Mouse (Mus musculus) embryonic facial prominence, embryonic 14.5 days (tissue): ENCODE measurements around the gene Mtcp1. TPM values are rescaled to one million over a fixed set of nuclear protein-coding genes. Genes with fewer than 3 reads are reported as not detected.

Source experiments
- ATAC-seq: fragments of 200-750 bp; cut with Nextera tagmentation; 2 replicates; pipeline ENCODE4 v1.8.0; 2017; ENCODE audit warnings: low read depth, moderate number of reproducible peaks, moderate TSS enrichment
- DNase-seq: peaks from one replicate; pipeline ENCODE4 v3.0.0-alpha.2; 2015; ENCODE audit warnings: low spot score
- H3K27ac ChIP-seq: fragments of 300-500 bp; sonication (generic); replicated peaks from 2 replicates; pipeline ENCODE4 v1.5.1; 2014; ENCODE audit warnings: low read depth, mild to moderate bottlenecking, low read length, moderate library complexity
- H3K27me3 ChIP-seq: fragments of 300-500 bp; sonication (generic); replicated peaks from 2 replicates; pipeline ENCODE4 v1.6.1; 2014; ENCODE audit warnings: low read length; ENCODE audit not compliant: control insufficient read depth, insufficient read depth
- H3K36me3 ChIP-seq: fragments of 300-500 bp; sonication (generic); 2 replicates; pipeline ENCODE4 v1.6.1; 2014; ENCODE audit warnings: low read length, mixed read lengths; ENCODE audit not compliant: control insufficient read depth, insufficient read depth
- H3K4me1 ChIP-seq: fragments of 300-500 bp; sonication (generic); 2 replicates; pipeline ENCODE4 v1.6.1; 2014; ENCODE audit warnings: antibody characterized with exemption, low read length; ENCODE audit not compliant: control insufficient read depth, insufficient read depth
- H3K4me2 ChIP-seq: fragments of 300-500 bp; sonication (generic); 2 replicates; pipeline ENCODE4 v1.6.1; 2014; ENCODE audit warnings: low read depth, mild to moderate bottlenecking, low read length, moderate library complexity, mixed read lengths
- H3K4me3 ChIP-seq: fragments of 300-500 bp; sonication (generic); 2 replicates; pipeline ENCODE4 v1.5.1; 2014; ENCODE audit warnings: low read depth, mild to moderate bottlenecking, low read length
- H3K9ac ChIP-seq: fragments of 300-500 bp; sonication (generic); 2 replicates; pipeline ENCODE4 v1.6.1; 2014; ENCODE audit warnings: low read depth, mild to moderate bottlenecking, low read length, moderate library complexity, mixed read lengths
- H3K9me3 ChIP-seq: fragments of 300-500 bp; sonication (generic); 2 replicates; pipeline ENCODE4 v1.6.1; 2016; ENCODE audit warnings: low read length; ENCODE audit not compliant: control insufficient read depth
- WGBS: fragments of 180-500 bp; shearing (Covaris S2); extraction: QIAGEN DNeasy Blood & Tissue Kit; methylation state at CpG from one replicate; pipeline ENCODE4 v1.1.7; 2014; 5-methylcytosine and 5-hydroxymethylcytosine counted together
- polyA plus RNA-seq: library from polyadenylated mRNA; unstranded; fragments of >200 nt; fragmentation: Nextera tagmentation; extraction: Ambion mirVana; gene quantifications from 2 replicates; pipeline ENCODE4 v1.2.1, GENCODE M21; 2014

The Mtcp1 gene
- polyA plus RNA-seq, 1 experiment from 2014 or later, result 5.7 TPM

- H3K36me3 ChIP-seq, result no peaks in the 10 kb centered on the region
- H3K4me3 ChIP-seq, result no peak overlapping the region
- no peak for DNase-seq
- no peaks in the 10 kb centered on the region for H3K4me1 ChIP-seq
- H3K27me3 ChIP-seq, result no peaks in the 10 kb centered on the region
- WGBS, result 85% methylated on average over 1 of the region's 1 CpGs
- H3K4me2 ChIP-seq, result no peak overlapping the region
- no peaks in the 10 kb centered on the region for H3K9me3 ChIP-seq
- ATAC-seq, result no peak
- no peak overlapping the region for H3K9ac ChIP-seq
- H3K27ac ChIP-seq, result no peak overlapping the region
Measured at GRCm38 (mm10) chrX:75381176-75381575, 35.2 kb downstream of the Mtcp1 start.

- Histone ChIP-seq H3K4me1 (no peaks in the 10 kb centered on the region), H3K27ac (no peak overlapping the region), H3K27me3 (no peaks in the 10 kb centered on the region), H3K4me3 (no peak overlapping the region), H3K9ac (no peak overlapping the region), H3K36me3 (no peaks in the 10 kb centered on the region), H3K4me2 (no peak overlapping the region), H3K9me3 (no peaks in the 10 kb centered on the region)
- DNase-seq (no peak), ATAC-seq (no peak)
Measured at GRCm38 (mm10) chrX:75376815-75377214, 39.6 kb downstream of the Mtcp1 start.

GRCm38 (mm10) chrX:75372666-75373425, 43.5 kb downstream of the Mtcp1 start:
- Histone ChIP-seq H3K9me3 (no peaks in the 10 kb centered on the region), H3K27me3 (no peaks in the 10 kb centered on the region), H3K27ac (no peak overlapping the region), H3K4me1 (no peaks in the 10 kb centered on the region), H3K4me3 (no peak overlapping the region), H3K4me2 (no peak overlapping the region), H3K9ac (no peak overlapping the region), H3K36me3 (no peaks in the 10 kb centered on the region)
- WGBS, result 68% methylated on average over 2 of the region's 2 CpGs
- DNase-seq (peak; percentile 27), ATAC-seq (no peak)

- Histone ChIP-seq H3K27ac (no peak overlapping the region), H3K9me3 (no peaks in the 10 kb centered on the region), H3K4me2 (no peak overlapping the region), H3K36me3 (no peaks in the 10 kb centered on the region), H3K27me3 (no peaks in the 10 kb centered on the region), H3K9ac (no peak overlapping the region), H3K4me3 (no peak overlapping the region), H3K4me1 (no peaks in the 10 kb centered on the region)
- no peak for ATAC-seq
- DNase-seq, result no peak
Measured at GRCm38 (mm10) chrX:75370197-75370596, 46.2 kb downstream of the Mtcp1 start.

Other genes starting within 250 kb of the Mtcp1 start
- 83.9 and 85.9 TPM in 2 replicates for gene Fundc2, start 34.2 kb downstream of the Mtcp1 start, polyA plus RNA-seq
- 2.4 and 2.7 TPM in 2 replicates for gene F8, start 34.0 kb downstream of the Mtcp1 start, polyA plus RNA-seq
- 20.5 and 20.7 TPM in 2 replicates for gene Cmc4, start within 50 bp of the Mtcp1 start, polyA plus RNA-seq
- 46.6 and 49.2 TPM in 2 replicates for gene Brcc3, start within 50 bp of the Mtcp1 start, polyA plus RNA-seq
- gene Vbp1, start 97.7 kb upstream of the Mtcp1 start, polyA plus RNA-seq, result 145 and 147 TPM in 2 replicates
- 2.0 and 2.3 TPM in 2 replicates for gene Rab39b, start 161.6 kb upstream of the Mtcp1 start, polyA plus RNA-seq